Mouse (Mus musculus) lung, postnatal 0 days (tissue): ENCODE data around the gene Nt5c.

Experiments used
- CTCF ChIP-seq: IDR thresholded peaks from 2 replicates; pipeline ENCODE4 v1.5.1; 2016; ENCODE audit warnings: antibody characterized with exemption, mild to moderate bottlenecking
- EP300 ChIP-seq: IDR thresholded peaks from 2 replicates; pipeline ENCODE4 v1.6.1; 2016; ENCODE audit warnings: antibody characterized with exemption, mild to moderate bottlenecking, control low read depth

DNA sequence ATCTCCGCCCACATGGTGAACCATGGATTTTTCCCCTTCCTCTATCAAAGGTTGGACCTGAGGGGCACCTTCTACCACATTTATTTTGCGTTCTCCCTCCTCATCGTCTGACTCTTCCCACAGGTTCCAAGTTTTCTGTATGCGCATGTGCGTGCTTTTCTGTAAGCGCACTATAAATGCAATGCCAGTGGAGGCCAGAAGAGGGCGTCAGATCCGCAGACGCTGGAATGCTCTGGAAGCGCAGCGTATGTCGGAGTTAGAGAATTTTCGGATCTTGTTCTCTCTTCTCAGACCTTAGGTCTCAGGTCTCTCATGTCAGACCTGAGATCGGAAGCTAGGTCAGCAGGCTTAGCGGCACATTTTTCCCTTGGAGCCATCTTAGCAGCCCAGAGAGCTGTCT, 36.0 kb downstream of the Nt5c start:
- TF ChIP-seq CTCF (no peak), EP300 (no peak)
